Mouse (Mus musculus): ENCODE data around the gene Ikbip.

Gene Ikbip

GRCm38 (mm10) chr10:91116958-91117357 is 34.2 kb downstream of the Ikbip start:
- DNase-seq (ENCODE audit: low read depth) = no peak

GRCm38 (mm10) chr10:91122646-91123045 is 39.9 kb downstream of the Ikbip start:
- no peak for DNase-seq (ENCODE audit: low read depth)

- no peak for DNase-seq (ENCODE audit: low read depth)
These were observed 40.6 kb downstream of the Ikbip start for GRCm38 (mm10) chr10:91123281-91123827.

DNA sequence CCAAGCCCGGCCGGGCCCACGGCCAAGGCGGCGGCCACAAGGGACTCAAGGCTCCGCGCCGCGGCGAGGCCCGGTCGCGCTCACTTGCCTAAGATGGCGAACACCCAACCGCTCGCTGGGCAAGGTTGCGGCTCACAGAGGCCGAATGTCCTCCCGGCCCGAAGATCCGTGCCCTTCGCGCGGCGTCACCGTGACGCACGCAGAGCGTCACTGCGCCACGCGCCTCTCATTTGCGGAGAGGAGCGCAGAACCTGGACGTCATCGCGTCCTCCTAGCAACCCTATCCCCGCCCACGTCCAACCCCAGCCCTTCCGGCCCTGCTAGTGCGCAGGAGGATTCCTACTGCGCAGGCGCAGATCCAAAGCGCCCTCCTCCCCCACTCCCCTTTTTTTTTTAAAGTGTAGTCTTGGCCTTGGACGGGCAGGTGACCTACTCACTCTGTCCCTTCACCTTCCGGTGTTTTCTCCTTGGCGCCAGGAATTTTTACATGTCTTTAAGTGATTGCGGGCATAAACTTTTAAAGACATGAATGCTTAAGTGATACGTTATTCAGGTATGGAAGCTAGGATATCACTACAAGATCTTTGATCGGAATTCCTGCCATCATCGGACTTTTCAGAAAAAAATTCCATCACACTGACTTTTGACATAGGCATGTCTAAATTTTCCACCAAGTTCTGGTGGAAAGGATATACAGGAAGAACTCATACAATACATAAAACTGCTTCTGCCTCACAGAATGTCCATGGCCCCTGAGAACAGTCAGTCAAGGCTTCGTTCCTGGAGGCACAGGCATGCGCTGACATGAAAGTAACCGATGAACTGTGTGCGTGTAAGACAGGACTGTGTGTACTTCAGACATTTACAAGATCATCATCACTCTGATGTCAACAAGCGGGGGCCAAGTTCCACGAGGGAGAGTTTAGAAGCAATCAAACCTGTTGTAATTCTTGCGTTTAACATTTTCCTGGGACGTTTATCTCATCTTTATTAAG is 41.4 kb downstream of the Ikbip start, which contains the start of gene Slc25a3:
Gene Slc25a3, minus strand, starts transcription at position 232 of the 995 bp plus-strand sequence.
- DNase-seq (ENCODE audit: low read depth) = peak; percentile 95

- no peak for DNase-seq (ENCODE audit: low read depth)
These were observed 44.0 kb downstream of the Ikbip start for GRCm38 (mm10) chr10:91126618-91127355.

- DNase-seq (ENCODE audit: low read depth) = no peak
These were observed 44.7 kb downstream of the Ikbip start for GRCm38 (mm10) chr10:91127395-91127794.

DNA sequence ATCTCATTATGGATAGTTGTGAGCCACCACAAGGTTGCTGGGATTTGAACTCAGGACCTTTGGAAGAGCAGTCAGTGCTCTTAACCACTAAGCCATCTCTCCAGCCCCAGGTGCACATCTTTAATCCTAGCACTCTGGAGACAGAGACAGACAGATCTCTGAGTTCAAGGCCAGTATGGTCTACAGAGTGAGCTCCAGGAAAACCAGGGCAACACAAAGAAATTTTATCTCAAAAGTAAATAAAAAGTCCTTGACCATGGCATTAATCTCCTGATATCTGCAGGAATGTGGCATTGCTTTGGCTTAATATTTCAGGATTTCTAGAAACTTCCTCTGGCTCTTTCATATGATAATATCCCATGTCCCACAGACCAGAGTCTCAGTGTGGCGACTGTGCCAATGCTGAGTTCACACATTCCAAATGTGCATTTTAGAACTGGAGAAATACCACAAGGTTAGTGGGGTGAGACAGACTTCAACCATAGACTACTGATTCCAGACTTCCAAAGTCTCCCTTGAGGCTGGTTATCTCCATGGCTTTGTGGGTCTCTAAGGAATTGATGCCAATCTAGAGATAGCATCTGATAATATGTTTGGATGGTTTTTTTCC is 45.9 kb downstream of the Ikbip start:
- DNase-seq (ENCODE audit: low read depth) = no peak

DNA sequence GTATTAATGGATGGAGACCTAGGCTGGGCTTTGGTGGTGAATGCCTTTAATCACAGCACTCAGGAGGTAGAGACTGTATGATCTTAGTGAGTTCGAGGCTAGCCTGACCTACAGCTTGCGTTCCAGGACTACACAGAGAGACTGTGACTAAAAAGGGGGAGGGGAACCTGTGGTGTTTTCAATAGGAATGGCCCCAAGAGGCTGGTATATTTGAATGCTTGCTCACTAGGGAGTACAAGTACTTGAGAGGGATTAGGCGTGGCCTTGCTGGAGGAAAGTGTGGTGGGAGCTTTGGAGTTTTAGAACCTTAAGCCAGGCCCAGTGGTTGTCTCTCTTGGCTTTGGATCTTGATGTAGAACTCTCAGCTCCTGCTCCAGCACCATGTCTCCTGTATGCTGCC is 48.1 kb downstream of the Ikbip start:
- DNase-seq (ENCODE audit: low read depth) = no peak

DNA sequence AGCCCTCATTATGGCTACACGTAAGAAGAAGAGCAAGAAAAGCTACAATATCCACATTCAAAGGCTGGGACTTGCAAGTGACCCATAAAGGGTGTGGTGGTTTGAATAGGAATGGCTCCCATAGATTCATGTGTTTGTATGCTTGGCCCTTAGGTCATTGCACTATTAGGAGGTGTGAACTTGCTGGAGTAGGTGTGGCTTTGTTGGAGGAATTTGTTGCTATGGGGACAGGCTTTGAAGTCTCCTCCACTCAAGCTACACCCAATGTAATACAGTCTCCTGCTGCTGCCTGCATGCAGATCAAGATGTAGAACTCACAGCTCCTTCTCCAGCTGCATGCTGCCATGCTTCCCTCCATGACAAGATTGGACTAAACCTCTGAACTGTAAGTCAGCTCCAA is 48.8 kb downstream of the Ikbip start:
- no peak for DNase-seq (ENCODE audit: low read depth)

DNA sequence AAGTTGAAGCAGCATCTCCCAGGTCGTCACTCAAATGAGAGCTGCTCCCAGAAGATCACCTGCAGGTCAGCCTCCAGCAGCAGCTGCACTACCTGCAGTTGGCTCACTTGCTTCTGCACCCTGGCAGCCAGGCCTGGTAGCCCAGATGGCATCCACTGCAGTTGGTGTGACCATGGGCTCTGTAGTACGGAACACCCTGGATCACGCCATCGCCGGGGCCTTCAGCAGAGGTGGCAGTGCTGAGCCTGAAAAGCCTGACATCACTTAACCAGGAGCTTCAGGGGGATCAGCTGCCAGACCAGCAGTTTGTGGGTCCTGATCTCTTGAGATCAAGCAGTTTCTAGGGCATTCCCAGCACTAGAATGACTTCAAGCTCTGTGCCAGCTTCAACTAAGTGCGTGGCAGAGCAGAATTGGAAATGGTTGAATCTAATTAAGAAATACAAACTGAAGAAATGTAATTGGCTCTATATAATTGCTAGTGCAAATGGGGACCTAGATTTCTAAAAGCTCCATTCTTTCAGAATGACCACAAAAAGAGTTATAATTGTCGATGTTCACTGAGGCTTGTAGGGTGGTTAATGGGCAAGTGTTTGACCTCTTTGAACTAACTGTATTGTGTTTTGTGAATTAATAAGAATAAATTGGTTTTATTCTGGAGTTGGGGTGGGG is 52.7 kb downstream of the Ikbip start:
- DNase-seq (ENCODE audit: low read depth) = no peak

GRCm38 (mm10) chr10:91137400-91137799 is 54.7 kb downstream of the Ikbip start:
- DNase-seq (ENCODE audit: low read depth) = no peak

DNA sequence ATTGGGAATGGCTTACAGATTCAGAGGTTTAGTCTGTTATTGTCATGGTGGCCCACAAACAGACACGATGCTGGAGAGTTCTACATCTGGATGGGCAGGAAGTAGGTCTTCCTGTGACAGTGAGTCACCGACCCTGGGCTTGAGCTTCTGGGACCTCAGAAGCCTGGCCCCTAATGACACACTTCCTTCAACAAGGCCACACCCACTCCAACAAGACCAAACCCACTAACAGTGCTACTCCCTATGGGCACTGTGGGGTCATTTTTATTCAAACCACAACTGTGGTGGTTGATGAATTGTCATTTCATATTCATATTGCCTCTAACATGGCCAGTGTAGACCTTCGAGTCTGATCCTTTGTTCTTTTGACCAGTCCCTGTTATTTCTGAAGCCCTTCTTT is 55.6 kb downstream of the Ikbip start:
- DNase-seq (ENCODE audit: low read depth) = peak; percentile 51

- DNase-seq (ENCODE audit: low read depth) = no peak
These were observed 56.5 kb downstream of the Ikbip start for GRCm38 (mm10) chr10:91139148-91139766.

GRCm38 (mm10) chr10:91141564-91141963 is 58.8 kb downstream of the Ikbip start:
- peak; percentile 70 for DNase-seq (ENCODE audit: low read depth)

- no peak for DNase-seq (ENCODE audit: low read depth)
These were observed 60.0 kb downstream of the Ikbip start for GRCm38 (mm10) chr10:91142654-91143191.

- no peak for DNase-seq (ENCODE audit: low read depth)
These were observed 60.8 kb downstream of the Ikbip start for GRCm38 (mm10) chr10:91143313-91144230.

- DNase-seq (ENCODE audit: low read depth) = no peak
These were observed 62.7 kb downstream of the Ikbip start for GRCm38 (mm10) chr10:91145413-91145812.
